Mouse (Mus musculus) R1 (cell line): ENCODE measurements around the gene Sirt4.
"Not testable (repeated sequence)": the region's sequence is repeated elsewhere in the genome, so short reads cannot be mapped to it uniquely, and the experiment has no call there.

Source experiments
- DNase-seq: peaks from one replicate; pipeline ENCODE4 v3.0.0-alpha.2; 2018; ENCODE audit warnings: low read depth, low spot score

Gene Sirt4

GRCm38 (mm10) chr5:115483947-115484920, at the start of gene Sirt4:
Gene Sirt4, minus strand, starts transcription at chr5:115484725.
- DNase-seq = peak; percentile 99

- DNase-seq = no peak
These were observed 47.2 kb upstream of the Sirt4 start for GRCm38 (mm10) chr5:115531671-115532270.

GRCm38 (mm10) chr5:115530447-115530809, 45.9 kb upstream of the Sirt4 start:
- DNase-seq = no peak

GRCm38 (mm10) chr5:115529742-115530446, 45.4 kb upstream of the Sirt4 start:
- DNase-seq = no peak

- DNase-seq = no peak
These were observed 44.8 kb upstream of the Sirt4 start for GRCm38 (mm10) chr5:115529364-115529741.

- no peak for DNase-seq
These were observed 43.6 kb upstream of the Sirt4 start for GRCm38 (mm10) chr5:115528128-115528527.

- DNase-seq = no peak
These were observed 42.1 kb upstream of the Sirt4 start for GRCm38 (mm10) chr5:115526456-115527202.

GRCm38 (mm10) chr5:115525943-115526342, 41.4 kb upstream of the Sirt4 start:
- DNase-seq = no peak

- no peak for DNase-seq
These were observed 40.9 kb upstream of the Sirt4 start for GRCm38 (mm10) chr5:115525416-115525815.

- no peak for DNase-seq
These were observed 39.9 kb upstream of the Sirt4 start for GRCm38 (mm10) chr5:115524471-115524870.

- DNase-seq = peak; percentile 74
These were observed 39.4 kb upstream of the Sirt4 start for GRCm38 (mm10) chr5:115523971-115524370.

- no peak for DNase-seq
These were observed 38.5 kb upstream of the Sirt4 start for GRCm38 (mm10) chr5:115522981-115523499.

- no peak for DNase-seq
These were observed 38.0 kb upstream of the Sirt4 start for GRCm38 (mm10) chr5:115522531-115522930.

GRCm38 (mm10) chr5:115521553-115522461, 37.3 kb upstream of the Sirt4 start:
- DNase-seq = no peak

- no peak for DNase-seq
These were observed 35.9 kb upstream of the Sirt4 start for GRCm38 (mm10) chr5:115520325-115520869.

- not testable (repeated sequence) for DNase-seq
These were observed 33.7 kb upstream of the Sirt4 start for GRCm38 (mm10) chr5:115518214-115518613.

- no peak for DNase-seq
These were observed 33.0 kb upstream of the Sirt4 start for GRCm38 (mm10) chr5:115517501-115517900.

- DNase-seq = peak; percentile 76
These were observed 32.4 kb upstream of the Sirt4 start for GRCm38 (mm10) chr5:115516908-115517307.

- DNase-seq = peak; percentile 96
These were observed 31.8 kb upstream of the Sirt4 start for GRCm38 (mm10) chr5:115516081-115516907.
